Mouse (Mus musculus): ENCODE results near the gene Ism2.

GRCm38 (mm10) chr12:87283706-87284105, 15.8 kb downstream of the Ism2 start:
- TF ChIP-seq CTCF (IDR thresholded peaks at IDR 0.05; ENCODE audit: control insufficient read depth, insufficient read depth, insufficient replicate concordance, low read depth, low read length) (no peak), POLR2A (IDR thresholded peaks at IDR 0.05; ENCODE audit: control insufficient read depth, low read depth, low read length) (no peak)
